Mouse (Mus musculus) adrenal gland, postnatal 36 days (tissue): ENCODE data around the gene Tnfrsf23. TPM values are rescaled to one million over a fixed set of nuclear protein-coding genes. Genes with fewer than 3 reads are reported as not detected.

ENCODE experiments used
- total RNA-seq, 2 experiments: library from RNA; stranded (reverse); gene quantifications; 2 replicates each; pipeline ENCODE4 v1.2.3; 2021

Gene Tnfrsf23
- total RNA-seq, 2 experiments from 2014 or later: 3.1 to 4.3 TPM

Other genes with a start within 250 kb of the Tnfrsf23 start
- gene Cdkn1c, start 224.8 kb downstream of the Tnfrsf23 start, total RNA-seq: 100 to 1,000 TPM; 242 to 645 TPM
- gene Slc22a18, start 212.1 kb downstream of the Tnfrsf23 start, total RNA-seq: 1 to 10 TPM; 1.4 to 1.5 TPM
- gene Phlda2, start 182.7 kb downstream of the Tnfrsf23 start, total RNA-seq: 1 to 10 TPM in 1 of 2 experiments, under 1 TPM in 1; 0.43 to 2.6 TPM
- gene Nap1l4, start 136.8 kb downstream of the Tnfrsf23 start, total RNA-seq: 100 to 1,000 TPM; 149 to 150 TPM
- gene Cars, start 85.8 kb downstream of the Tnfrsf23 start, total RNA-seq: 10 to 100 TPM; 46.9 to 59.3 TPM
- 1 to 10 TPM in 1 of 2 experiments, under 1 TPM in 1; 0.79 to 1.7 TPM for gene Tnfrsf26, start 57.1 kb downstream of the Tnfrsf23 start, total RNA-seq
- gene Tnfrsf22, start 36.2 kb downstream of the Tnfrsf23 start, total RNA-seq: 1 to 10 TPM; 3.5 to 3.9 TPM
- 10 to 100 TPM; 29.6 to 32.4 TPM for gene Osbpl5, start 71.1 kb upstream of the Tnfrsf23 start, total RNA-seq
- 1 to 10 TPM; 1.3 to 3.8 TPM for gene Mrgprg, start 81.1 kb upstream of the Tnfrsf23 start, total RNA-seq
- 1 to 10 TPM; 1.3 to 1.6 TPM for gene Mrgpre, start 98.6 kb upstream of the Tnfrsf23 start, total RNA-seq
- gene Nadsyn1, start 137.0 kb upstream of the Tnfrsf23 start, total RNA-seq: 10 to 100 TPM; 11.8 to 12.6 TPM
- 1,000 to 10,000 TPM in 1 of 2 experiments, 100 to 1,000 TPM in 1; 948 to 1,085 TPM for gene Dhcr7, start 137.3 kb upstream of the Tnfrsf23 start, total RNA-seq
- gene Gm498, start 181.0 kb upstream of the Tnfrsf23 start, total RNA-seq: not detected